Mouse (Mus musculus) left cerebral cortex, postnatal 4 days (tissue): ENCODE results near the gene 1110008P14Rik. TPM values are rescaled to one million over a fixed set of nuclear protein-coding genes. Genes with fewer than 3 reads are reported as not detected.
A peak's percentile ranks its signal among the peaks of the same experiment; 100 is the strongest.
"Not testable (repeated sequence)": the region's sequence is repeated elsewhere in the genome, so short reads cannot be mapped to it uniquely, and the experiment has no call there.

Experiments
- DNase-seq: peaks from one replicate; pipeline ENCODE4 v3.0.0-alpha.2; 2022
- intact Hi-C: fragments of 180-260 bp; cut with DNase I; formaldehyde crosslinking; loops from one replicate; pipeline ENCODE4 v1.15.1; 2025
- total RNA-seq, 2 experiments: library from RNA; stranded (reverse); gene quantifications; 2 replicates each; pipeline ENCODE4 v1.2.3; 2021

The 1110008P14Rik gene
- total RNA-seq, 2 experiments from 2014 or later, result 101 to 110 TPM

DNA sequence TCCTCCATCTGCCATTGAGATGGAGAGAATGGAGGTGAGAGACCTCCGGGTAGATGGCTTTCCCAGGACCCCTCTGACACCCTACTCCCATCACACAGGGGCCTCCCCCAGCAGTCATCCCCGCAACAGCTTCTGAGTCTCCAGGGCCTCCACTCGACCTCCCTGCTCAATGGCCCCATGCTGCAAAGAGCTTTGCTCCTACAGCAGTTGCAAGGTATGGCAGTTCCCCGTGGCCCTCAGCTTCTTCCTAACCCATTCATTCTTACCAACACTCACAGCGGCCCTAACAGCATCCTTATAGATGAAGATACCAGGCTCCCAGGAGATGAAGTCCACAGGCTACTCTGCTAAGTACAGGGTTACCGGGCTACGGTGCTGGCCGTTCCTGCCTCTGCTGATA lies 17.6 kb downstream of the 1110008P14Rik start:
- intact Hi-C loops, result no loop called here

DNA sequence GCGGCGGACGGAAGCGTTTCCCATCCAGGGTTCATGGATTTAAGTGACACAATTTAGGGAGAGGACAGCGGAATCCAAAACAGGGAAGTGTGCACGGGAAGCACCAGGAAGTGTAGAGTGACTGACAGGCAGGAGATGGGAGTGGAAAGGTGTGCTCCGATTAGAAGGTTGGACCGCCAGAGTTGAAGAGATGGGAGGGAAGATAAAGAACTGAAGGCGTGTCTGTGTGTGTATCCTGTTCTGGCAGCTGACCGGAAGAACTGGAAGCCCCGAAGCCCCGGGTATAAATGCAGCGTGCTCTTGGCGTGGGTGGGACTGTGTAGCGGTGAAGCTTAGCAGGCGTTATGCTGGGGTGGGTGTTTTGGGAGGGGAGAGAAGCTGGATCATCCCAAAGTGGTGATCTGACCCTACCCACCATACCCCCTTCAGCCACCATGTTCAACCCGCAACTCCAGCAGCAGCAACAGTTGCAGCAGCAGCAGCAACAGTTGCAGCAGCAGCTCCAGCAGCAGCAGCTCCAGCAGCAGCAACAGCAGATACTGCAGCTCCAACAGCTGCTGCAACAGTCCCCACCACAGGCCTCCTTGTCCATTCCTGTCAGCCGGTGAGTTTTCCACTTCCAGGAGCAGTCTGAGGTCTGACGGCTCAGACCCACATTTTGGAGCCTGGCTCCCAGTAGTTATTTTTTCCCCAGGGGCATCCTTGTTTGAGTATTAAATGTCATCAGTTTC lies 18.2 kb downstream of the 1110008P14Rik start:
- intact Hi-C loops, result no loop called here
- DNase-seq, result no peak

More for the DNA sequence above, 17.6 kb downstream of the 1110008P14Rik start:
- no peak for DNase-seq

DNA sequence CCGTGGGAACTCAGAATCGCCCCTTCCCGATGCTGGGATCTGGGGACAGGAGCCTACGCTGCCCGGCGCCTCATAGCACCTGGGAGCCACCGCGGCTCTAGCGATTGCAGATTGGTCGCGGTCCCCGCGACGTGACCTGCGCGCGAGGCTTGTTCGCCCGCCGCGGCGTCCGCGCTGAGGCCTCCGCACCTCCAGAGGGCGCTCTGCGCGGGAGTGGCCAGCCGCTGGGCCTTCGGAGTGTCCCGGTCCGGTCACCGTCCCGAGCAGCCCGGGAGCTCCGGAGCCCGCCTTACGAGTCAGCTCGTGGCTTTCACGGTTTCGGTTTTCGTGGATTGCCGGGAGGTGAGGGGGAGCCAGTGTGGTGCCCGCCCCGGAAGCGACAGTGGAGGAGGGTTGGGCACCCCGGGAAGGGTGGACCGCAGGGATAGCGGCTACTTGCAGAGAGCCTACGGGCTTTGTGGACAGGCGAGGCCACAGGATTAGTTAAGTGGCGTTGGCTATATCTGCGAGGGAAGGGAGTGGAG lies 18.9 kb downstream of the 1110008P14Rik start:
- peak; percentile 90 for DNase-seq
- intact Hi-C loops, result no loop called here

- intact Hi-C loops, DNase-seq: not testable (repeated sequence)
Observed at GRCm38 (mm10) chr2:32362274-32362673, 19.5 kb downstream of the 1110008P14Rik start.

GRCm38 (mm10) chr2:32361437-32361836 lies 20.3 kb downstream of the 1110008P14Rik start:
- intact Hi-C loops, result no loop called here
- peak; percentile 62 for DNase-seq

DNA sequence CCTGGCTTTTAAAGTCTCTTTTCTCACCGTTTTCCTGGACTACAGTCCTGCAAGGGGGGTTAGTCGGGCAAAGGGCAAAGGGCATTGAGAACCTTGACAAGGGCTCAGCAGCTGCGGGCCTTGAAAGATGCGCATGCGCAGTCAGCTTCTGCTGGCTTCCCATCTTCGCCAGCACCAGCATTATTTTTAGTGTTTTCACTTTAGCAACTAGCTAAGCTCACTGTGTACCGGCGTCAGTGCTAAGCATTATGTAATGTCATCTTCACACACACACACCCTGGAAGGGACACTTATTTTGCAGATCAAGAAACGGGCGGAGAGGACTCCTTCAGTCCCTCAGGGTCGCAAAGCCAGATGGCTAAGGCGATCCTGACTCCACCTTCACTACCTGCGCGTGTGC lies 21.0 kb downstream of the 1110008P14Rik start:
- DNase-seq, result peak; percentile 56
- intact Hi-C loops, result no loop called here

- intact Hi-C loops, result no loop called here
- no peak for DNase-seq
Observed at GRCm38 (mm10) chr2:32358381-32358780, 23.4 kb downstream of the 1110008P14Rik start.

DNA sequence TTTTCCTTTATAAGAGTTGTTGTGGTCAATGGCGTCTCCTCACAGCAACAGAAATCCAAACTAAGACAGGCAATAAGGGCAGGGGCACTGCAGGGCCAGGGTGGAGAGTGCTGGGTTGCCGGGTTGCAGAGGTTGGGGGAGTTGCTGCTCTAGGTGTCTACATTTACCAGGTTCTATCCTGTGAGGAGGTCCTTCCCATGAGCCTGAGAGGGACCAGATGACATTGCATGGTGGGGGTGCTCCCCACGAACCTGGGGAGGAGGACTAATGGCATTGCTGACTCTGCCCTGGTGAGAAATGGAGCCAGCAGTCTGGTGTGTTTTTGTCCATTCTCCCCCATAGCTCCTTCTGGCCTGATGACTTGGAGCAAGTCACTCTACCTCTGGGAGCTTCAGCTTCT lies 24.0 kb downstream of the 1110008P14Rik start:
- no peak for DNase-seq
- intact Hi-C loops, result no loop called here

GRCm38 (mm10) chr2:32356216-32356615 lies 25.5 kb downstream of the 1110008P14Rik start:
- intact Hi-C loops, result no loop called here
- DNase-seq, result no peak

GRCm38 (mm10) chr2:32354336-32354895 lies 27.3 kb downstream of the 1110008P14Rik start:
- intact Hi-C loops, result no loop called here
- no peak for DNase-seq

- DNase-seq, result no peak
- intact Hi-C loops, result no loop called here
Observed at GRCm38 (mm10) chr2:32353836-32354235, 27.9 kb downstream of the 1110008P14Rik start.

DNA sequence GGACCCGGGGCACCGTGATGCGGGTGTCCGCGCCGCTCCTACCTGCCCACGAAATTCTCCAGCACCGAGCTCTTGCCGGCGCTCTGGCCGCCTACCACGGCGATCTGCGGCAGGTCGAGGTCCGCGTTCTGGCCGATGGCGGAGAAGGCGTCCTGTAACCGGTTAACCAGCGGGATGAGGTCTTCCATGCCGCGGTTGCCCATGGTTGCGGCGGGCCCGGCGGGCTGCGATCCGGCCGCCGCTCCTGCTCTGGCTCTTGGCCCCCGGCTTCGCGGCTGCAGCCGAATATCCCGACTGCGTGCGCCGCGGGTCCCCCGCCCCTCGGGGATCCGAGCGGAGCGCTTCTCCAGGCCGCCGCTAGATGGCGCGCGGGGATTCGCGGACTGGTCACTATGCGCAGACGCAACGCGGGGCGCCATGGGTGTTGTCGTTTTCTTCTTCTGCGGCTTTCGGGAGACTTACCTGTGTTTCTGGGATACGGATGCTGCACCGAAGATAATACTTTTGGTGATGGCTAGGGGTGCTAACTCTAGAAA lies 28.7 kb downstream of the 1110008P14Rik start, which contains the start of gene Dnm1:
Gene Dnm1, minus strand, starts transcription at position 332 of the 536 bp plus-strand sequence.
- DNase-seq, result peak; percentile 92
- intact Hi-C loops, result no loop called here

- DNase-seq, result peak; percentile 60
- intact Hi-C loops, result no loop called here
Observed at GRCm38 (mm10) chr2:32352151-32353006, 29.4 kb downstream of the 1110008P14Rik start, which contains the start of gene Ciz1. Gene Ciz1, plus strand, starts transcription at chr2:32352327.

GRCm38 (mm10) chr2:32351471-32351961 lies 30.2 kb downstream of the 1110008P14Rik start:
- intact Hi-C loops, result no loop called here
- DNase-seq, result no peak

DNA sequence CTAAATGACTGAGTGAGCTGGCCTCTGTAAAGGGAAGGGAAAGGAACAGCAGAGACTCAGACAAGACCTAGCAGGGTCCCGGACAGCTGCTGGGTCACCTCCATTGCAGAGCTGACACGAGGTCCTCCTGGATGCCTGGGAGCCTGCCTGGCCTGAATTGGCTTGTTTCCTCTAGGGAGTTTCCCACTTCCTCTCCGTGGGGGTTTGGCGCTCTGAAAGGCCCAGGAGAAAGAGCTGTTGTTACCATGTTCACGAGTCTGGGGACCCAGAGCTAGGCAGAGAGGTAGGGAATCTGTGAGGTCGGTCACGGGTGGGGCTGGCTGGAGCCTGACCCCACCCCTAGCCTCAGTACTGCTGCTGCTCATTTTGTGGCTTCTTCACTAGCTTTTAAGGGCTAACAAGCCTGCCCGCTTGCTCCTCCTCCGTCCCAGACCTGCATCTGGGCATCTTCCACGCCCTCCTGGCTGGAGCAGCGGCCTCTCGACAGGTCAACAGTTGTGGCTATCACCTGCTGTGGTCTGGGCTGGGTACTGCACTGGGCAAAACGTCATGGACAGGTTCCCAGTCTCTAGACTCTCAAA lies 31.2 kb downstream of the 1110008P14Rik start:
- intact Hi-C loops, result no loop called here
- no peak for DNase-seq

- no peak for DNase-seq
- intact Hi-C loops, result no loop called here
Observed at GRCm38 (mm10) chr2:32349625-32350255, 32.0 kb downstream of the 1110008P14Rik start.

DNA sequence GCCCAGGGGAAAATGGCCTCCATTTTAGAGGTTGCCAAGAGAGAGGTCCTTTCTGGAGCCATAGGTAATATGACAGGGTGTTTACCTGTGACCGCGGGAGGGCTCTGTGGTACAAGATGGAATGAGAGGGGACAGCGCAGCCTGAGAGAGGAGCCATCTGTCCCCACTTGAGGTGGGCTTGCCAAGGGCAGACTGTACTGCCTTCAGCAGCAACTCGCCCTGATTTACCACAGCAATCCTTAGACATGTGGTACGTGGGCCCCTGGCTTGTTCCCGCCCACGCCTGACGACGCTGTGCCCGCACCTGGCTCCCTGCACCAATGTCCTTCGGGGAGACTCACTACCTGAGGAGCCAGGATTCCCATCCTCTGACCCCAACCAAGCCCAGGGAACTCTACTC lies 33.4 kb downstream of the 1110008P14Rik start:
- intact Hi-C loops, result no loop called here
- DNase-seq, result no peak

DNA sequence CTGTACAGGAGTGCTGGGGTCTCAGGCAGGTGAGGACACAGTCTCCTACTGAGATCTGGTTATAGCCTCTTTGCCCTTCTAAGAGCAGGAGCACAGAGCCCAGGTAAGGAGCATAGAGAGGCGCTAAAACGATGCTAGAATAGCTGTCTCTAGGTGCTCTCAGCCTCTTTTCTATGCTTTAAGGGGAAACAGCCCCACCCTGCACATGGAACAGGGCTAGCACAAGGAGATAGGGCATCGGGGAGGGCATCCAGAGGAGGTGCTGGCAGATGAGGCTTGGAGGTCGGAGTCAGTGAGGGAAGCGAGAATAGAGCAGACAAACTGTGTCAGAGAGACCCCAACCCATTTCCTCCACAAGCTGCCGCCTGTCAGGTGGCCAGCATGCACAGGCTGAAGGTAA lies 34.7 kb downstream of the 1110008P14Rik start:
- DNase-seq, result no peak
- intact Hi-C loops, result no loop called here

DNA sequence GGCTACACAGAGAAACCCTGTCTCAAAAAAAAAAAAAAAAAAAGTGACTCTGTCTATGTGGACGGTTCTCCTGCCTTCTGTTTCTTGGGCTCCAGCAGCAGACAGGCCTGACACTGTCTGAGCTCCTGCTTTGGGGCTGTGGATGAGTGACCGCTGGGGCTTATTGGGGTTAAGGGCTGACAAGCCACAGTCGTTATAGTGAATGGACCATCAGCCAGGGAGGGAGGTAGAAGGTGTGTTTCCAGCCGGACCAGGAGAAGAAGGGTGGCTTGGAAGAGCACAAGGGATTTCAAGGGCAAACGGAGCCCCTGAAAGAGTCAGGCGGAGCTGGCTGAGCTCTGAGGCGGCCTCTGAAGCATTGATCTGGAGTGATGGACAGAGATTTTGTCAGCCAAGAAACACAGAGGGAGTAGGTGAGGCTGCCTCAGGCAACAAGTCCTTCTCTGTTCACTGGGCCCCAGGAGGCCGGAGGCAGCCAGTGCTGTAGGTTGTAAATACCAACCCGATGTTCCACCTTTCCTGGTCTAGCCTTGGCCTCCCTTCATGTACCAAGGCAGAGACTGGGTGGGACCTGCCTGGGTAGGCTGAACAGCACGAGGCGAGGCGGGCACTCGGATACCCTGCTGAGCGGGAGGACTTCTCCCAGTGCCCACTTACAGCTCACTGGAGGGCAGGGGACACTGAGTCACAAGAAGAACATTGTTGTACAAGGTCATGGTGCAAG lies 37.0 kb downstream of the 1110008P14Rik start:
- no peak for DNase-seq
- intact Hi-C loops, result no loop called here
